Mouse (Mus musculus) left cerebral cortex, postnatal 4 days (tissue): Measurements from ENCODE around the gene Gm49384. TPM values are rescaled to one million over a fixed set of nuclear protein-coding genes. Genes with fewer than 3 reads are reported as not detected.
"Not testable (repeated sequence)": the region's sequence is repeated elsewhere in the genome, so short reads cannot be mapped to it uniquely, and the experiment has no call there.

Source experiments
- DNase-seq: peaks from one replicate; pipeline ENCODE4 v3.0.0-alpha.2; 2022
- intact Hi-C: fragments of 180-260 bp; cut with DNase I; formaldehyde crosslinking; loops from one replicate; pipeline ENCODE4 v1.15.1; 2025
- total RNA-seq, 2 experiments: library from RNA; stranded (reverse); gene quantifications; 2 replicates each; pipeline ENCODE4 v1.2.3; 2021

Gm49384 gene
- total RNA-seq, 2 experiments from 2014 or later: 4.4 to 7.0 TPM

DNA sequence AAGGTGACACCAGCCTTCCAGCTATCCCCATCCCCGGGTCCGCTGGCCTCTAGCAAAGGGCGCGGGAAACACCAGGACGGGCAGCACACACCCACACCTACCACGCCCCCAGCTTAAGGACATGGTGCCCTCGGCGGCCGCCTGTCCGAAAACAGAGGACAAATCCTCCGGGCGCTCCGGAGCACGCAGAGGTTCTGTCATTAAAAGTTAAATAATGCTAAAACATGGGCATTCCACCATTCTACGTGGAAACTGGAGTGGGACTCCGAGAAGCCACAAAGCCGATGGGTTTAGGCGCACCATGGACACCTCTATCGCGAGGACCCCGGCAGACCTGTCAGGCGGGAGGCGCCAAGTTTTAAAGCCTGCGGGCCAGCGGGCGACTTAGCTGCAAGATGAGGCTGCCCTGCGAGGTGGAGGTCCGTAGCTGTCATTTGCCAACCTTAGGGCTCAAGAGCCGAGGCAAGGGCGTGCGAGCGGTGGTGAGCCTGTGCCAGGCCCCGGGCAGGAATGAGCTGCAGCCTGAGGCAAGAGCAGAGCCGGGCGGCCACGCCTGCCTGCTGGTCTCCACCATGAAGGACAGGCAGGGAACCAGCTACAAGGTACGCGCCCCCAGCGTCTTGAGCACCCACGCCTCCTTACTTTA is 35.5 kb downstream of the Gm49384 start, which contains the start of gene Lrr1:
Lrr1 (plus strand) TSS at position 354 of the 646 bp plus-strand sequence.
- intact Hi-C loops: no loop called here

DNA sequence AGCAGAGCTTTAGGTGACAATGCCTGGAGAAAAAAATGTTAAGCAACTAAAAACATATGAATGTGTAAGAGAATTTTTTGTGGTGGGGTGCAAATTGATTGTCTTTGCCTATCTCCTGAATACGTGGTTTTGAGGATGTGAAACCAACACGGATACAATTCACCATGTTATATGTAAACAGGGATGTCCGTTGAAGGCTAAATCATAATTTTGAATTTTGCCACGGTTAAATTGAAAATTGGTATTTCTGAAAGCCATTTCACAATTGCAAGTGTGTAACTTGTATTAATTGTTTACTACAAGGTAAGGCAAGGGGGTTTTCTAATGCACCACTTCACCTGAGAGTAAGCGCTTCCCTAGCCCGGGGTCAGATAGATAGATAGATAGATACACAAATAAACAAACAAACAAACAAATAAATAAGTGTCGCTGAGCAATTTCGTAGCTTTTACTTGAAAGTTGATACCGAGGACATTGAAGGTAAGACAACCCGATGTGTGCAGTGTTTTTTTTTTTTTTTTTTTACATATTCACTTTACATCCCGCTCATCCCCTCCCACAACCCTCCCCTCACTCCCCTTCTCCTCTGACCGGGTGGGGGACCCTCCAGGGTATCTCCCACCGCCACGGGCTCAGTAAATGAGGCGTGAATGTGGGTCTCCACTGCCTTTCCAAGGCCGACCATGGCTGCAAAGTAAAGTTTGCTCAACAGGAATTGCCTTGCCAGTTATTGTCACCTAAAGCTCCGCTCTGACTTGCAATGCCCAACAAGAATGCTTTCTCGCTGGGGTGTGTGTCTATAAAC is 36.2 kb downstream of the Gm49384 start:
- intact Hi-C loops: no loop called here

More for the DNA sequence above, 35.5 kb downstream of the Gm49384 start, which contains the start of gene Lrr1:
- DNase-seq: peak; percentile 88

DNA sequence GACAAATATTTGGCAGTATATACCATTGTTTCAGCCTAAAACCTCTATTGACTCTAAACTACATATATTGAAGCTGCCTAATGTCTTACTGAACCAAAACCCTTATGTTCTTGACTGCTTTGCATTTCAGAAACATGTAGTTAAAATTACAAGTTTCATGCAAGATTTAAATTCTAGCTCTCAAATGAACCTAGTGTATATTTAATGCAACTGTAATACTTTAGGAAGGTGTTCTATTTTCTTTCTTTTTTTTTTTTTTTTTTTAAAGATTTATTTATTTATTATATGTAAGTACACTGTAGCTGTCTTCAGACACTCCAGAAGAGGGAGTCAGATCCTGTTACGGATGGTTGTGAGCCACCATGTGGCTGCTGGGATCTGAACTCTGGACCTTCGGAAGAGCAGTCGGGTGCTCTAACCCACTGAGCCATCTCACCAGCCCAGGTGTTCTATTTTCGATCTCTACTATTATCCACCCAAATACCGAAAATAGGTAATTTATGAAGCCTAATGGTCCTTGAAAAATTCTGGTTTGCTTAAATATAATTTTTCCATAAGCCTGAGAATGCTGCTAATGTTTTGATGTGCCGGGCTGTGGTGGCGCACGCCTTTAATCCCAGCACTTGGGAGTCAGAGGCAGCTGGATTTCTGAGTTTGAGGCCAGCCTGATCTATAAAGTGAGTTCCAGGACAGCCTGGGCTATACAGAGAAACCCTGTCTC is 37.0 kb downstream of the Gm49384 start:
- DNase-seq, intact Hi-C loops: not testable (repeated sequence)

More for the DNA sequence above, 36.2 kb downstream of the Gm49384 start:
- no peak for DNase-seq

DNA sequence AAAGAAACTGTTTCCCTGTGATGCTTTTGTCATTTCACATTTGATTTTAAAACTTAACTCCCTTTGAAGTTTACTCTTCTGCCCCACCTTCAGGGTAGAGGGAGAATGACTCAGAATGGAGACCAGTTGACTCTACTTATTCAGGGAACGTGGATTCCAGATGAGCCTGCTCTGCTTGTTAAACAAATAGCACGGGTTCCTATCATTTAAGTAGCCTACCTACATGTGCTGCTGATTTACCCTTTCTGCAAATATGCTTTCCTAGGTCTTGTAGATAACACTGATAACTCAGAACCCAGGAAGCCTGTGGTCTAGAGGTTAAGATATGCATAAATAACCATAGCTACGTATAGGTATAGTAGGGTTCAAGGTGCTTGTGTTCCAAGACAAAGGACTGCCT is 39.2 kb downstream of the Gm49384 start:
- no peak for DNase-seq
- intact Hi-C loops: no loop called here

DNA sequence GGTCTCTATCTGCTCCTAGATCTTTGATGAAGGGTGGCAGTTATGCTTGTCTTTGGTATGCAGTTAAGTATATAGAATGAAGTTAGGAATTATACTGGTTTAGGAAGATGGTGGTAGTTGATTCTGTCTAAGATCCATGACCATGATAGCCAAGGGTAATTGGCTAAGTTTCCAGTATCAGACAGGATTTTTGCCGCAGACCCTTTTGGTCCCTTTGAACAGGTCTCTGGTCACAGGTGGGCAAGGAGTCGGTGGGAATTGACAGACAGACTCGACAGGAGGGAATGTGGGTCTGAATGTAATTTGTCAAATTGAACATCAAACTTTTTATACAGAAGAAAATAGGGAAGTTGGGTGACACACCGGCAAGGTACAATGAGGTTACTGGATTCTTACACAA is 40.5 kb downstream of the Gm49384 start:
- DNase-seq, intact Hi-C loops: not testable (repeated sequence)

DNA sequence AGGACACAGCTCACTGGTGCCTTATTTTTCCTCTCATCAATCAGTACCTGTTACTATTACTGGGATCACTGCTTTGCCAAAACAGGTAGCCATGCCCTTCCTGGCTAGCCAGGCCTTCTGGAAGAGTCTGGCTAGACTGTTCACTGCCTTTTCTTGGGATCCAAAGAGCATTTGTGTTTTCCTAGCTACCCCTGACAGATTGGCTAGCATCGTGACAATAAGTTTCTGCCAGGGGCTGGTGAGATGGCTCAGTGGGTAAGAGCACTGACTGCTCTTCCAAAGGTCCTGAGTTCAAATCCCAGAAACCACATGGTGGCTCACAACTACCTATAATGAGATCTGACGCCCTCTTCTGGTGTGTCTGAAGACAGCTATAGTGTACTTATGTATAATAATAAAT is 43.4 kb downstream of the Gm49384 start:
- intact Hi-C loops, DNase-seq: not testable (repeated sequence)

DNA sequence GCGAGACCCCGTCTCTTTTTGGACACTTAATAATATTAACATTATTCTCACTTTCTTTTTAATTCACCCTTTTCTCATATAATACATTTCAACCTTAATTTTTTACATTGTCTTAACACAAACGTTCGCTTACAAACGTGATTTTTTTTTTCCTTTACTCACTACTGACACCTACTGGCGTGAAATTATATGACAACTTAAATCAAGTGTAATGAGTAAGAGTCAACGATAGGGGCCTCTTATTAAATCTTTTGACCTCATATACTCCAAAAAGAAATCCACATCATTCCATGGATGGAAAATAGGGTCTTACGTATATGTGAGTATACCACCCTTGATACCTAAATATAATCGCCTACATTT is 44.5 kb downstream of the Gm49384 start:
- intact Hi-C loops: no loop called here
- DNase-seq: no peak

DNA sequence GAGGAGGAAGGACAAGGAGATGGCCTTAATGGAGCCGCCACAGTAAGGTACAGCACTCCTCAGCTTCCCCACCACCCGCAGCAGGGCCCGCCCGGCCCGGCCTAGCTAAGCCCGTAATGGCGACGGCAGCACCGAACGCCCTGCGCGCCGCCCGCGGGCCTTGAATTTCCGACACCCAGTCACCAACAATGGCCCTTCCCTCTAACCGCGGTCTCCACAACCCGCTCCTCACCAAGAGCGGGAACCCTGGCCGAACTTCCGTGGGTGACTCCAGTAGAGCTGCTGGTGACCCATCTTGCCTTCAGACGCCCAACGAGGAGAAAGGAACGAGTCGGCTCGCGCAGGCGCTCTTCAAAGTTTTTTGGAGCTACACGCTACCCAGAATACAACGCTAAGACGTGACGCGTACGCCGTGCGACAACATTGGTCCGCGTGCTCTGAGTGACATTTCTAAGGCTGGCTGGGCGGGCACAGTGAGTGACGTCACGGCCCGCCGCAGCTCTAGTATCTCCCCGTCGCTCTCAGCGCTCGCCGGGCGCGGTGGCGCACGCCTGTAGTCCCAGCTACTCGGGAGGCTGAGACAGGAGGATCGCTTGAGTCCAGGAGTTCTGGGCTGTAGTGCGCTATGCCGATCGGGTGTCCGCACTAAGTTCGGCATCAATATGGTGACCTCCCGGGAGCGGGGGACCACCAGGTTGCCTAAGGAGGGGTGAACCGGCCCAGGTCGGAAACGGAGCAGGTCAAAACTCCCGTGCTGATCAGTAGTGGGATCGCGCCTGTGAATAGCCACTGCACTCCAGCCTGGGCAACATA is 45.1 kb downstream of the Gm49384 start, which contains the start of gene Rps29:
Rps29 (minus strand) TSS at position 422 of the 813 bp plus-strand sequence.
- peak; percentile 97 for DNase-seq
- intact Hi-C loops: not testable (repeated sequence)

DNA sequence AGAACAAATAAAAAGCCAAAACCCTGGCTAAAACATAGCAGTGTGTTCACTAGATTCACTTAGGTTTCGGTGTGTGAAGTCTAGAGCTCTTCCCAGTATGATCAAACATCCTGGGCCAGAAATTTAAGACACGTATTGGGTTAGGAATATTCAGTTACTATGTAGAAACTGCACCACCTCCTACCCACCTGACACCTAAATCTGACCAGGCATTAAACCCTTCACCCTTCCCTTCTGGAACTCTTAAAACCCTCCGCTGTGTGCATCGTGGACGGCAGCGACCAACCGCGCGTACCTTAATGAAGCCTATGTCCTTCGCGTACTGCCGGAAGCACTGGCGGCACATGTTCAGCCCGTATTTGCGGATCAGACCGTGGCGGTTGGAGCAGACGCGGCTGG is 45.7 kb downstream of the Gm49384 start:
- intact Hi-C loops: no loop called here
- no peak for DNase-seq

DNA sequence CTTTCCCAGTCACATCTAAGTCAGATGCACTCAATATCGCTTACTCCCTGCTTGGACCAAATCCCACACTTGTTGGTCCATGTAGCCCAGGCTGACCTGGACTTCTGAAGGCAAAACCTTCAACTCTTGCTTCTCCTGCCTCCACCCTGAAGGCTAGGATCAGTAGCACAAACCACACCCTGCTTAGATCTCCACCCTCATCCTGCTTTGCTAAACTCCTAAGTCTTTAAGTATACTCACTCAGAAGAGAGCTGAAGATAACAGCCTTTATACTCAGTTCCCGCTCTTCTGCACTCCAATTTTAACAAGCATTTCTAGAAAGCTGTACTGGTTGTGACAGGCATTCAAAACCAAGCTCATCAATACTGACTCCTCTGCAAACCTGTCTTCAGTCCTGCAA is 47.0 kb downstream of the Gm49384 start:
- intact Hi-C loops: no loop called here
- no peak for DNase-seq

DNA sequence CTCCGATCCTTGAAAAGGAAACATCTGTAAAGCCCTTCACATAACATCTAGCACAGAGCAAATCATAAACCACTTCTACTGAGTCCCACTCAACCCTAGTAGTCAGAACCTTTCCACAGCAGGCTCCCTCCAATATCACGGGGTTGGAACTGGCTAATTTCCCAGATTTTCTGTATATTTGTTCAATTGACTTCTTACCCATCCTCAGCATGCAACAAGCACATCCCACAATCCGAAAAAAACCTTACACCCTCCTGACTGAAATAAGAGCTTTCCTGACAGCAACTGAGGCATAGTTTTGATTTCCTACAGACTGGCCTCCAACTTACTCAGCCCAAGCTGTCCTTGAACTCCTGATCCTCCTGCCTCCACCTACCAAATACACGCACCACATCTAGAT is 47.6 kb downstream of the Gm49384 start:
- DNase-seq: no peak
- intact Hi-C loops: no loop called here

DNA sequence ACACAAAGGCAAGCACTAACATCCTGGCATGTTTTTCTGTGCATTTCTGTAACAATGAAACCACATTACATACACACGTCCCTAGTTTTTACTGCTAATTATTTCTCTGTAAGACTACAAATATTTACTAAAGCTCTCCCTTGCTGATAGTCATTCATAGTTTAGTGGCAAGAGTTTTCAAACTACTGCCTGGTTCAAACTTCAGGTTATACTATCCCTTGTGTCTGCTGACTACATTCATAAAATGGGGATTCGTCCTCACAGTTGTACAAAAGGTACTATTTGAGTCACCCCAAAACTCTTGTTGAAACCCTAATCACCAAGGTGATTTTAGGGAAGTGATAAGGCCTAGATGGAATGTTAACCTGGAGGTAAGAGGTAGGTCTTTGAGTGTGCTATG is 48.1 kb downstream of the Gm49384 start:
- intact Hi-C loops: no loop called here
- DNase-seq: no peak

DNA sequence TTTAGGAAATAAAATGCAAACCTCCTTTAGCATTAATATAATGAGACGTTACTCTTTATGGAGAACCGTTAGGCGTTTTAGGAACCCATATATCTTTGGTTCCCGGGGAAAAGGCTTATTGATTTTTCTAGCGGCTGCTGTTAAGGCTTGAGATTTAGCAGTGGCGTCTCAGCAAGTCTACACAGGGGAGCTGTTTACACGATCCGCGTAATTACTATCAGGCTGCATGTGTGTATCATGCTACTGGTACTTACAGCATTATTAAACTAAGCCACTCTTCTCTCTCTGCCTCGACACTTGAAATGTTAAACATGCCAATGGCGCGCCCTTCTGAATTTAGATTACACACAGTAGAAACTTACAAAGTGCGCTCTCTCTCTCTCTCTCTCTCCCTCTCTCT is 54.0 kb downstream of the Gm49384 start:
- intact Hi-C loops: no loop called here
- DNase-seq: no peak

DNA sequence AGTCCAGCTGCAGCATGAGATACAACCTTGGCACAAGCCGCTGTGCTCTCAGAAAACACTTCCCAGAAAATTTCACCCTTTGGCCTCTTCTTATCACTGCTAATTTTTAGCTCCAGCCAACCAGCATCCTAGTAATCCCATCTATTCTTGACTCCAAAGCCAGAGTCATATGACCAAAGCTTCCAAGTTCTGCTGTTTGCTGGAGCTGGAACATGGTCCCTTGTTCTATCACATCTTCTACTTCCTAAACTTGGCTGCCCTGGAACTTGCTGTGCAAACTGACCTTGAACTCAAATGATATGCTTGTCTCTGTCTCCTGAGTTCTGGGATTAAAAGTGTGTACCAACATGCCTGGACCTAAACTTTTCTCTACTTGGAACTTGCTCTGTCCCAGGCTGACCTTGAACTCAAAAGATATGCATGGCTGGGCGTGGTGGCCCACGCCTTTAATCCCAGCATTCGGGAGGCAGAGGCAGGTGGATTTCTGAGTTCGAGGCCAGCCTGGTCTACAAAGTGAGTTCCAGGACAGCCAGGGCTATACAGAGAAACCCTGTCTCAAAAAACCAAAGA is 56.8 kb downstream of the Gm49384 start:
- DNase-seq: no peak
- intact Hi-C loops: no loop called here

DNA sequence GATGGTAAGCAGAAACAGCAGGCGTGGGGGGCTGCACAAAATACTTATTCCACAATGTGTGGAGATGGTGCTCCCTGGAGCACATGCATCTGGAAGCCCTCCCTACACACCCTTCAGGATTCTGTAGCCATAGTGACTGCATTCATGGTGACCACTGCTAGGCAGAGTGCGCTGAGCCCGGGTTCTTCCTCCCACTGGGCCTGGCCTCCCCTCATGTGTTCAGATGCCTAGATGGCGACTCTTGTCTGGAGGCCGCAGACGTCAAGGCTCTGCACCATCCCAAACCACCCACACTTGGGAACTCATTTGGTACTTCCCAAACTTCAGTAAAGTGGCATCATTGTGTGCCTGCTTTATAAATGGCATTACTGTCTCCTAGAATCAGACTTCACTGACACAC is 60.6 kb downstream of the Gm49384 start:
- no peak for DNase-seq
- intact Hi-C loops: no loop called here

DNA sequence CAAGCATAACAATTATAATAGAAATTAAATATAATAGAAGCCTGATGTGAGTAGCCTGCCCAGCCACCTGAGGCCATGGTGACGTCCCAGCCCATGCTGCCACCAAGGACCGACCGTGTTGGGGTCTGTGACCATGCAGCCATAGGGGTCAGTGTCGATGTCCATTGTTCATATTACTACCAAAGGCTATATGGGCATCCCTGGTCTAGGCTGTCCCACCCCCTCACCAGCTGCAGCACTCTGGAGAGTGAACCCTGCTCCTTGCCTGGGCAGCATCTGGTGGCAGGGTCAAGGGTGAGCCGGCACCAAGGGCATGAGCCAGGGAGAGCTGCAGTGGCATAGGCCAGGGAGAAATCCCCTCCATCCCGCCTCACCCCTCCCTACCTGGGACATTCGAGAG is 64.2 kb downstream of the Gm49384 start:
- intact Hi-C loops: no loop called here
- DNase-seq: no peak
